Mouse (Mus musculus): ENCODE data around the gene Sec22a. TPM values are rescaled to one million over a fixed set of nuclear protein-coding genes. Genes with fewer than 3 reads are reported as not detected.

The Sec22a gene
- 11.8 and 12.1 TPM in 2 replicates for polyA plus RNA-seq (2015; fragmentation: Nextera tagmentation; extraction: Ambion mirVana)

- ATAC-seq (ENCODE audit: low read depth) (peak; percentile 98), DNase-seq (peak; percentile 94)
- Histone ChIP-seq H3K36me3 (no peaks in the 10 kb centered on the region), H3K4me1 (replicated peaks) (peaks cover 19% of the 10 kb centered on the region), H3K27ac (peak within 1 kb of the TSS; percentile 54), H3K9me3 (replicated peaks) (no peaks in the 10 kb centered on the region), H3K4me2 (peak within 1 kb of the TSS; percentile 86), H3K9ac (peak within 1 kb of the TSS; percentile 82), H3K27me3 (no peaks in the 10 kb centered on the region), H3K4me3 (replicated peaks) (peak within 1 kb of the TSS; percentile 85)
- WGBS (ENCODE audit: insufficient replicate concordance) = under 1% methylated on average over 67 of the region's 67 CpGs
These were observed at the start of gene Sec22a for GRCm38 (mm10) chr16:35363150-35364062. TSS of gene Sec22a (minus strand) at chr16:35363918.

- DNase-seq = no peak
- Histone ChIP-seq H3K4me2 (no peak overlapping the region), H3K9ac (no peak overlapping the region), H3K27me3 (no peaks in the 10 kb centered on the region), H3K9me3 (replicated peaks) (no peaks in the 10 kb centered on the region), H3K4me3 (replicated peaks) (no peak overlapping the region), H3K36me3 (peaks cover 43% of the 10 kb centered on the region), H3K4me1 (replicated peaks) (no peaks in the 10 kb centered on the region), H3K27ac (no peak overlapping the region)
- 81% methylated on average over 4 of the region's 4 CpGs for WGBS (ENCODE audit: insufficient replicate concordance)
- no peak for ATAC-seq (ENCODE audit: low read depth)
These were observed 43.0 kb upstream of the Sec22a start for GRCm38 (mm10) chr16:35406706-35407105.

GRCm38 (mm10) chr16:35406166-35406565 lies 42.4 kb upstream of the Sec22a start:
- H3K36me3 ChIP-seq = peaks cover 43% of the 10 kb centered on the region
- 63% methylated on average over 4 of the region's 4 CpGs for WGBS (ENCODE audit: insufficient replicate concordance)
- H3K27me3 ChIP-seq = no peaks in the 10 kb centered on the region

GRCm38 (mm10) chr16:35405348-35406080 lies 41.8 kb upstream of the Sec22a start:
- Histone ChIP-seq H3K27me3 (no peaks in the 10 kb centered on the region), H3K4me2 (no peak overlapping the region), H3K4me1 (replicated peaks) (no peaks in the 10 kb centered on the region), H3K4me3 (replicated peaks) (no peak overlapping the region), H3K9me3 (replicated peaks) (no peaks in the 10 kb centered on the region), H3K27ac (no peak overlapping the region), H3K9ac (no peak overlapping the region), H3K36me3 (peaks cover 37% of the 10 kb centered on the region)
- DNase-seq (no peak), ATAC-seq (ENCODE audit: low read depth) (no peak)
- 81% methylated on average over 14 of the region's 14 CpGs for WGBS (ENCODE audit: insufficient replicate concordance)

More at GRCm38 (mm10) chr16:35406166-35406565, 42.4 kb upstream of the Sec22a start:
- Histone ChIP-seq H3K4me2 (no peak overlapping the region), H3K9ac (no peak overlapping the region), H3K4me3 (replicated peaks) (no peak overlapping the region), H3K27ac (no peak overlapping the region), H3K9me3 (replicated peaks) (no peaks in the 10 kb centered on the region), H3K4me1 (replicated peaks) (no peaks in the 10 kb centered on the region)
- no peak for DNase-seq
- ATAC-seq (ENCODE audit: low read depth) = no peak

- 55% methylated on average over 5 of the region's 5 CpGs for WGBS (ENCODE audit: insufficient replicate concordance)
- Histone ChIP-seq H3K4me1 (replicated peaks) (no peaks in the 10 kb centered on the region), H3K4me2 (no peak overlapping the region), H3K27me3 (no peaks in the 10 kb centered on the region), H3K27ac (no peak overlapping the region), H3K9me3 (replicated peaks) (no peaks in the 10 kb centered on the region), H3K9ac (no peak overlapping the region), H3K36me3 (peaks cover 35% of the 10 kb centered on the region), H3K4me3 (replicated peaks) (no peak overlapping the region)
- no peak for DNase-seq
- ATAC-seq (ENCODE audit: low read depth) = no peak
These were observed 41.1 kb upstream of the Sec22a start for GRCm38 (mm10) chr16:35404864-35405263.

- H3K4me1 ChIP-seq (replicated peaks) = no peaks in the 10 kb centered on the region
- no peak overlapping the region for H3K4me2 ChIP-seq
- no peak for DNase-seq
- H3K9me3 ChIP-seq (replicated peaks) = no peaks in the 10 kb centered on the region
- no peak overlapping the region for H3K4me3 ChIP-seq (replicated peaks)
- no peak overlapping the region for H3K27ac ChIP-seq
- ATAC-seq (ENCODE audit: low read depth) = no peak
- peaks cover 34% of the 10 kb centered on the region for H3K36me3 ChIP-seq
- no peaks in the 10 kb centered on the region for H3K27me3 ChIP-seq
- WGBS (ENCODE audit: insufficient replicate concordance) = 84% methylated on average over 8 of the region's 8 CpGs
- no peak overlapping the region for H3K9ac ChIP-seq
These were observed 40.2 kb upstream of the Sec22a start for GRCm38 (mm10) chr16:35403891-35404290.

GRCm38 (mm10) chr16:35403356-35403755 lies 39.6 kb upstream of the Sec22a start:
- DNase-seq = no peak
- H3K4me2 ChIP-seq = no peak overlapping the region
- no peaks in the 10 kb centered on the region for H3K4me1 ChIP-seq (replicated peaks)
- H3K27ac ChIP-seq = no peak overlapping the region
- no peak overlapping the region for H3K4me3 ChIP-seq (replicated peaks)
- WGBS (ENCODE audit: insufficient replicate concordance) = 81% methylated on average over 9 of the region's 9 CpGs
- H3K9ac ChIP-seq = no peak overlapping the region
- H3K9me3 ChIP-seq (replicated peaks) = no peaks in the 10 kb centered on the region
- H3K36me3 ChIP-seq = peaks cover 34% of the 10 kb centered on the region
- no peaks in the 10 kb centered on the region for H3K27me3 ChIP-seq
- ATAC-seq (ENCODE audit: low read depth) = no peak

- WGBS (ENCODE audit: insufficient replicate concordance) = 72% methylated on average over 8 of the region's 8 CpGs
These were observed 29.1 kb upstream of the Sec22a start for GRCm38 (mm10) chr16:35392813-35393212.

GRCm38 (mm10) chr16:35385654-35386053 lies 21.9 kb upstream of the Sec22a start:
- H3K9me3 ChIP-seq (replicated peaks) = no peaks in the 10 kb centered on the region
- no peak overlapping the region for H3K9ac ChIP-seq
- 65% methylated on average over 3 of the region's 3 CpGs for WGBS (ENCODE audit: insufficient replicate concordance)
- H3K4me2 ChIP-seq = no peak overlapping the region
- no peaks in the 10 kb centered on the region for H3K4me1 ChIP-seq (replicated peaks)
- ATAC-seq (ENCODE audit: low read depth) (no peak), DNase-seq (no peak)
- no peaks in the 10 kb centered on the region for H3K36me3 ChIP-seq
- H3K27ac ChIP-seq = no peak overlapping the region
- no peak overlapping the region for H3K4me3 ChIP-seq (replicated peaks)
- no peaks in the 10 kb centered on the region for H3K27me3 ChIP-seq

More at GRCm38 (mm10) chr16:35392813-35393212, 29.1 kb upstream of the Sec22a start:
- DNase-seq (no peak), ATAC-seq (ENCODE audit: low read depth) (no peak)
- peaks cover 16% of the 10 kb centered on the region for H3K36me3 ChIP-seq
- no peak overlapping the region for H3K4me3 ChIP-seq (replicated peaks)
- H3K9ac ChIP-seq = no peak overlapping the region
- no peaks in the 10 kb centered on the region for H3K27me3 ChIP-seq
- H3K27ac ChIP-seq = no peak overlapping the region
- no peak overlapping the region for H3K4me2 ChIP-seq
- H3K4me1 ChIP-seq (replicated peaks) = no peaks in the 10 kb centered on the region
- no peaks in the 10 kb centered on the region for H3K9me3 ChIP-seq (replicated peaks)

GRCm38 (mm10) chr16:35380048-35380447 lies 16.3 kb upstream of the Sec22a start:
- H3K9ac ChIP-seq = no peak overlapping the region
- H3K4me2 ChIP-seq = no peak overlapping the region
- 75% methylated on average over 9 of the region's 9 CpGs for WGBS (ENCODE audit: insufficient replicate concordance)
- no peaks in the 10 kb centered on the region for H3K36me3 ChIP-seq
- ATAC-seq (ENCODE audit: low read depth) (no peak), DNase-seq (no peak)
- H3K9me3 ChIP-seq (replicated peaks) = no peaks in the 10 kb centered on the region
- no peaks in the 10 kb centered on the region for H3K27me3 ChIP-seq
- H3K4me1 ChIP-seq (replicated peaks) = no peaks in the 10 kb centered on the region
- no peak overlapping the region for H3K4me3 ChIP-seq (replicated peaks)
- H3K27ac ChIP-seq = no peak overlapping the region

GRCm38 (mm10) chr16:35379344-35379743 lies 15.6 kb upstream of the Sec22a start:
- DNase-seq (no peak), ATAC-seq (ENCODE audit: low read depth) (no peak)
- Histone ChIP-seq H3K9ac (no peak overlapping the region), H3K9me3 (replicated peaks) (no peaks in the 10 kb centered on the region), H3K4me2 (no peak overlapping the region), H3K4me3 (replicated peaks) (no peak overlapping the region), H3K4me1 (replicated peaks) (no peaks in the 10 kb centered on the region), H3K36me3 (no peaks in the 10 kb centered on the region), H3K27me3 (no peaks in the 10 kb centered on the region), H3K27ac (no peak overlapping the region)
- 54% methylated on average over 3 of the region's 3 CpGs for WGBS (ENCODE audit: insufficient replicate concordance)

Data from liver, embryonic 13.5 days (tissue).